Mouse (Mus musculus) lung, postnatal 0 days (tissue): Measurements from ENCODE around the gene Kcnk13. TPM values are rescaled to one million over a fixed set of nuclear protein-coding genes. Genes with fewer than 3 reads are reported as not detected.
A peak's percentile ranks its signal among the peaks of the same experiment; 100 is the strongest.

Experiments used
- ATAC-seq: fragments of 200-750 bp; cut with Nextera tagmentation; 2 replicates; pipeline ENCODE4 v1.8.0; 2017; ENCODE audit warnings: moderate library complexity
- DNase-seq: peaks from one replicate; pipeline ENCODE4 v3.0.0-alpha.2; 2016; ENCODE audit warnings: low spot score
- H3K27ac ChIP-seq: fragments of 300-500 bp; sonication (generic); 2 replicates; pipeline ENCODE4 v1.5.1; 2014; ENCODE audit warnings: antibody characterized with exemption, mild to moderate bottlenecking, low read length, mixed read lengths
- H3K27me3 ChIP-seq: fragments of 300-500 bp; sonication (generic); replicated peaks from 2 replicates; pipeline ENCODE4 v1.6.1; 2014; ENCODE audit warnings: low read length, mixed read lengths; ENCODE audit not compliant: insufficient read depth
- H3K36me3 ChIP-seq: fragments of 300-500 bp; sonication (generic); 2 replicates; pipeline ENCODE4 v1.6.1; 2014; ENCODE audit warnings: low read length, mixed read lengths; ENCODE audit not compliant: insufficient read depth
- H3K4me1 ChIP-seq: fragments of 300-500 bp; sonication (generic); 2 replicates; pipeline ENCODE4 v1.6.1; 2014; ENCODE audit warnings: antibody characterized with exemption, low read depth, low read length, mixed read lengths; ENCODE audit not compliant: insufficient read depth
- H3K4me2 ChIP-seq: fragments of 300-500 bp; sonication (generic); replicated peaks from 2 replicates; pipeline ENCODE4 v1.6.1; 2014; ENCODE audit warnings: low read depth, mild to moderate bottlenecking, low read length, moderate library complexity, mixed read lengths
- H3K4me3 ChIP-seq: fragments of 300-500 bp; sonication (generic); 2 replicates; pipeline ENCODE4 v1.5.1; 2014; ENCODE audit warnings: low read depth, low read length
- H3K9ac ChIP-seq: fragments of 300-500 bp; sonication (generic); replicated peaks from 2 replicates; pipeline ENCODE4 v1.6.1; 2014; ENCODE audit warnings: low read depth, mild to moderate bottlenecking
- H3K9me3 ChIP-seq: fragments of 300-500 bp; sonication (generic); 2 replicates; pipeline ENCODE4 v1.6.1; 2016; ENCODE audit warnings: low read length, mixed read lengths
- CTCF ChIP-seq: IDR thresholded peaks from 2 replicates; pipeline ENCODE4 v1.5.1; 2016; ENCODE audit warnings: antibody characterized with exemption, mild to moderate bottlenecking
- EP300 ChIP-seq: IDR thresholded peaks from 2 replicates; pipeline ENCODE4 v1.6.1; 2016; ENCODE audit warnings: antibody characterized with exemption, mild to moderate bottlenecking, control low read depth
- WGBS: fragments of 180-500 bp; shearing (Covaris S2); extraction: QIAGEN DNeasy Blood & Tissue Kit; methylation state at CpG from one replicate; pipeline ENCODE4 v1.1.7; 2014; 5-methylcytosine and 5-hydroxymethylcytosine counted together
- polyA plus RNA-seq: library from polyadenylated mRNA; unstranded; fragments of >200 nt; fragmentation: Nextera tagmentation; extraction: Ambion mirVana; gene quantifications from 2 replicates; pipeline ENCODE4 v1.2.1, GENCODE M21; 2015

The Kcnk13 gene
- polyA plus RNA-seq, 1 experiment from 2014 or later, result 7.8 TPM

GRCm38 (mm10) chr12:99940704-99941103 lies 23.6 kb upstream of the Kcnk13 start:
- H3K4me3 ChIP-seq, result no peak overlapping the region
- no peak overlapping the region for H3K4me2 ChIP-seq
- no peaks in the 10 kb centered on the region for H3K27me3 ChIP-seq
- no peaks in the 10 kb centered on the region for H3K4me1 ChIP-seq
- TF ChIP-seq EP300 (no peak), CTCF (no peak)
- H3K9ac ChIP-seq, result no peak overlapping the region
- H3K27ac ChIP-seq, result no peak overlapping the region
- DNase-seq (peak; percentile 10), ATAC-seq (no peak)
- 88% methylated on average over 7 of the region's 7 CpGs for WGBS
- no peaks in the 10 kb centered on the region for H3K9me3 ChIP-seq
- no peaks in the 10 kb centered on the region for H3K36me3 ChIP-seq

DNA sequence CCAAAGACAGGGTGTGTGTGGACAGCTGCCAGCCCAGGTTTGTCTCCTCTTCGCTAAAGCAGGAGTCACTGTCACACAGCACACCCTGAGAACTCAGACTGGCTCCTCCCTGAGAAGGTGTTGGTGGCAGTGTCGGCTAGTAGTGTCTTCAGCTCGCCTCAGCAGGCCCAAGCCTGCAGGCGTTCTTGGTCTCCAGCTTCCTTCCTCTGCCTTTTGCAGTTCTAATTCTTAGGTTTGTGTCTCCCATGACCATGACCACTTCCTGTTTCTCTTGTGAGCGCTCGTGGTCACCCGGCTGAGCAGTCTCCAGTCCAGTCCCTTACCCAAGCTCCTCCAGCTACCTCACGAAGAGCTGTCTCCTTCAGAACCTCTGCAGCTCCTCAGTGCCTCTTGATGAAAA lies 21.9 kb upstream of the Kcnk13 start:
- Histone ChIP-seq H3K36me3 (no peaks in the 10 kb centered on the region), H3K4me2 (no peak overlapping the region), H3K4me1 (no peaks in the 10 kb centered on the region), H3K4me3 (no peak overlapping the region), H3K9ac (no peak overlapping the region), H3K27ac (no peak overlapping the region), H3K27me3 (no peaks in the 10 kb centered on the region), H3K9me3 (no peaks in the 10 kb centered on the region)
- ATAC-seq (no peak), DNase-seq (peak; percentile 21)
- TF ChIP-seq CTCF, result no peak
- no peak for TF ChIP-seq EP300
- 70% methylated on average over 8 of the region's 8 CpGs for WGBS

GRCm38 (mm10) chr12:99952928-99953327 lies 11.4 kb upstream of the Kcnk13 start:
- DNase-seq, result peak; percentile 55
- no peaks in the 10 kb centered on the region for H3K9me3 ChIP-seq
- H3K9ac ChIP-seq, result no peak overlapping the region
- no peaks in the 10 kb centered on the region for H3K4me1 ChIP-seq
- no peak overlapping the region for H3K4me3 ChIP-seq
- WGBS, result 57% methylated on average over 7 of the region's 7 CpGs
- TF ChIP-seq CTCF, result peak; percentile 74
- TF ChIP-seq EP300, result no peak
- H3K27ac ChIP-seq, result no peak overlapping the region
- no peaks in the 10 kb centered on the region for H3K36me3 ChIP-seq
- H3K27me3 ChIP-seq, result no peaks in the 10 kb centered on the region
- peak; percentile 58; the same call in 1 of the 2 replicates for ATAC-seq
- H3K4me2 ChIP-seq, result no peak overlapping the region

DNA sequence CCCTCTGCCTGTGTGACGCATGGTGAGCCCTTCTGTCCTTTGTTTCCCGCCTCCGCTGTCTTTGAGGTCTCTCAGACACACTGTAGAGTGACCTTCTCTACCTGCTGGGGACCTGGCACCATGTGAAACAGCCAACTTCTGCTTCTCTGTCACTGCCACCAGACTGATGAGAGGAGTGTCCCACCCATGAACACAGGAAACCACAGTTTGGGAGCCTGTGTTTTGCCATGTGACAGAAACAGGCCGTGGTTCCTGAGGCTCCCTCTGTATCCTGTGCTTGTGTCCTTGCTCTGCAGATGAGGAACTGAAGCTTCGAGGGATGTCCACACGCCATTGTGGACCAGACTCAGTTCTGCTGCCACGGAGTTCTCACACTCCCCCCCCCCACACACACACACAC lies 7.9 kb upstream of the Kcnk13 start:
- ATAC-seq (no peak), DNase-seq (no peak)
- H3K4me2 ChIP-seq, result no peak overlapping the region
- no peaks in the 10 kb centered on the region for H3K27me3 ChIP-seq
- H3K4me3 ChIP-seq, result no peak overlapping the region
- no peak for TF ChIP-seq CTCF
- TF ChIP-seq EP300, result no peak
- no peaks in the 10 kb centered on the region for H3K36me3 ChIP-seq
- 67% methylated on average over 7 of the region's 7 CpGs for WGBS
- H3K27ac ChIP-seq, result no peak overlapping the region
- H3K4me1 ChIP-seq, result no peaks in the 10 kb centered on the region
- no peak overlapping the region for H3K9ac ChIP-seq
- no peaks in the 10 kb centered on the region for H3K9me3 ChIP-seq

- Histone ChIP-seq H3K36me3 (no peaks in the 10 kb centered on the region), H3K4me2 (no peak overlapping the region), H3K4me3 (no peak overlapping the region), H3K4me1 (no peaks in the 10 kb centered on the region), H3K27me3 (peaks cover 2% of the 10 kb centered on the region; the same call in 1 of the 2 replicates), H3K27ac (0 out of 2 replicates have a peak overlapping the region, but pooled peaks have one; percentile 43), H3K9me3 (no peaks in the 10 kb centered on the region), H3K9ac (no peak overlapping the region)
- ATAC-seq, result peak; percentile 70
- WGBS, result 51% methylated on average over 9 of the region's 9 CpGs
- TF ChIP-seq EP300 (peak; percentile 21; the same call in 1 of the 2 replicates), CTCF (peak; percentile 18; the same call in 1 of the 2 replicates)
- DNase-seq, result peak; percentile 55
Measured at GRCm38 (mm10) chr12:99958068-99959060, 5.9 kb upstream of the Kcnk13 start.

GRCm38 (mm10) chr12:99959291-99959690 lies 5.0 kb upstream of the Kcnk13 start:
- TF ChIP-seq CTCF (no peak), EP300 (no peak)
- ATAC-seq, result peak; percentile 20; the same call in 1 of the 2 replicates
- no peak overlapping the region for H3K4me3 ChIP-seq
- H3K4me1 ChIP-seq, result no peaks in the 10 kb centered on the region
- no peak for DNase-seq
- H3K36me3 ChIP-seq, result no peaks in the 10 kb centered on the region
- no peak overlapping the region for H3K9ac ChIP-seq
- H3K27me3 ChIP-seq, result peaks cover 7% of the 10 kb centered on the region
- no peak overlapping the region for H3K4me2 ChIP-seq
- H3K27ac ChIP-seq, result no peak overlapping the region
- no peaks in the 10 kb centered on the region for H3K9me3 ChIP-seq
